Mouse (Mus musculus): ENCODE measurements around the gene Ginm1. TPM values are rescaled to one million over a fixed set of nuclear protein-coding genes. Genes with fewer than 3 reads are reported as not detected.
A peak's percentile ranks its signal among the peaks of the same experiment; 100 is the strongest.

Ginm1 gene
- polyA plus RNA-seq, 1 experiment from 2014 or later: 46.5 TPM

DNA sequence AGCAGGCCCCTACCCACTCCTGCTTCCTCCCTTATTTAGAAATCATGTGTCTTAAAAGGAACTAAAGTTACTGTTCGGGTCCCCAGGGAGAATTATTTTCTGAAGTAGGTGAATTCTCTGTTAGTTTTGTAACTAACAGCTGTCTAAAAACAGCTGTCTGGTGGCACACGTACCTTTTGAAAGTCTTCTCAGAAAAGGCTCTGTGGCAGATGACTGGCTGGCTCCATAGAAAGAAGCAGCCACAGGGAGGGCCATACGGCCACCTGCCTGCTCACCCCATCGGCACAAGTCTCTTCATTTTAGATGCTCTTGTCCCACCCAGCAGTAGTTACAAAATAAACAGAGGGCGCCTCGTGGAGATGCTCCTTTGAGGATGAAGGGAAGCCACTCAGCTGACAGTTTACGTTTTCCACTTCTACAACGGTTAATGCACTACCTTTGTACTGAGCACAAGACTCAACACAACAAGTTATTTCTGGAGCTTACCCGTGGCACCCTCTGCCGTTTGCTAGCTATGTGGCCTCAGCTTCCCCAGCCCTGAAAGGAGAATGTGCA is 42.1 kb upstream of the Ginm1 start:
- Histone ChIP-seq H3K27me3 (replicated peaks; ENCODE audit: control insufficient read depth, insufficient read depth, low read length) (no peaks in the 10 kb centered on the region), H3K9me3 (ENCODE audit: control insufficient read depth, low read length) (no peaks in the 10 kb centered on the region), H3K36me3 (ENCODE audit: control insufficient read depth, insufficient read depth) (no peaks in the 10 kb centered on the region), H3K4me3 (replicated peaks; ENCODE audit: low read length) (no peak overlapping the region), H3K27ac (ENCODE audit: low read length) (no peak overlapping the region), H3K9ac (replicated peaks; ENCODE audit: low read depth, low read length) (no peak overlapping the region), H3K4me1 (replicated peaks; ENCODE audit: control insufficient read depth, insufficient read depth, low read length) (no peaks in the 10 kb centered on the region), H3K4me2 (ENCODE audit: low read length) (no peak overlapping the region)
- ATAC-seq: no peak
- 80% methylated on average over 10 of the region's 10 CpGs for WGBS

DNA sequence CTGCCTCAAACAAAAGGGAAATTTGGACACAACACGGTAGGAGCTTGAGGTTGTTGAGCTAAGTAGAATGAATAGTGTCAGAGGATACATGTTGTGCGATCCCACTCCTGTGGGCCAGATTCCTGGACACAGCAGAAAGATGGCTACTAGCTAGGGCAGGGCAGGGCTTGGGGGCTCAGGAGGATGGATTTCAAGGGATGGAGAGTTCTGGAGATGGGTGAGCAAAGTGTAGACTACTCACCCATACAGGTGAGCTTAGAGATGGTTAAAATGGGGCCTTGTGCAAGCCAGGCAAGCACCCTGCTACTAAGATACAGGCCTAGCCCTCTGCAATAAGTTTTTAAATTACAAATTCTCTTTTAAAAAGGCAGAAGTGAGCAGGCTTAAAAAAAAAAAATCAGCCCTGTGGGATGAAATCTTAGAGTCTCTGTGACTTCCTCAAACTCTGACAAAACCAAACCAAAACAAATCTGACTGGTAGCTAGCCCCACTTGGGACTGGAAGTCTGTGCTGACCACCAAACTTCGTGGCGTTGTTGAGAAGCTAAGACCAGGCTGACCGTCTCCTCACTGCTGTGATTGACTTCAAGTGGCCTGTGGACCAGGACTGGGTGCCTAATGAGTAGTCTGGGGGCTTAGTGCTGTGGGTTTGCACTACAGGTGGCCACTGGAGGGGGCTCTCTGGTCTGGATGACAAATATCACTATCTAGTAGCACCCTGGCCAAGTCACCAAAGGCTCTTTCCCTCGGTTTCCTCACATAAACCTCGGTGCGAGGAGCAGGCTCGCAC is 40.9 kb upstream of the Ginm1 start:
- H3K27ac ChIP-seq (ENCODE audit: low read length): no peak overlapping the region
- H3K27me3 ChIP-seq (replicated peaks; ENCODE audit: control insufficient read depth, insufficient read depth, low read length): no peaks in the 10 kb centered on the region
- WGBS: 79% methylated on average over 9 of the region's 9 CpGs
- no peak overlapping the region for H3K9ac ChIP-seq (replicated peaks; ENCODE audit: low read depth, low read length)
- no peak overlapping the region for H3K4me2 ChIP-seq (ENCODE audit: low read length)
- H3K4me3 ChIP-seq (replicated peaks; ENCODE audit: low read length): no peak overlapping the region
- ATAC-seq: no peak
- H3K4me1 ChIP-seq (replicated peaks; ENCODE audit: control insufficient read depth, insufficient read depth, low read length): no peaks in the 10 kb centered on the region
- no peaks in the 10 kb centered on the region for H3K9me3 ChIP-seq (ENCODE audit: control insufficient read depth, low read length)
- H3K36me3 ChIP-seq (ENCODE audit: control insufficient read depth, insufficient read depth): no peaks in the 10 kb centered on the region

DNA sequence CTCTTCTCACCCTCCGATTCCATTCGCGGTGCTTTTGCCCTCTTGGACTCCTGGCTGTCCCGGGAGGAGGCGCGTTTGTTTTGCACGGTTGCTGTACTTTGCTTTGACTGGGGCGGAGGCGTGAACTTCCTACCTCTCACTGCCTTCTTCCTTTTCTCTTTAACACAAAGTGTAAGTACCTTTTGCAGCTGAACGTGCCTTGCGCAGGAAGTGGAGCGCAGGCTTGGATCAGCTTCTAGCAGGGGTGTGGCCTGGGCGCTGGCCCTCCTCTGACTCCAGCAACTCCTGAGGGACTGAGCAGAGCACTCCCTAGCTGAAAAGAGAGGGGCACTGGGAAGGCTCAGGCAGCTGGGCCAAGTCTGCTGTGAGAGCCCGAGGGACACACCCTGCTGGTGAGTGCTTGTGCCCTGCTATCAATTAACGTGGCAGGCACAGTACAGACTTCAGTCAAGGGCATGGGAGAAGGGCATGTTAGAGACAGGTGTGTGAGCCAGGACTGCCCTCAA is 39.6 kb upstream of the Ginm1 start, which contains the start of gene Zc3h12d:
Gene Zc3h12d, plus strand, starts transcription at position 300 of the 506 bp plus-strand sequence.
- Histone ChIP-seq H3K4me1 (replicated peaks; ENCODE audit: control insufficient read depth, insufficient read depth, low read length) (no peaks in the 10 kb centered on the region), H3K36me3 (ENCODE audit: control insufficient read depth, insufficient read depth) (no peaks in the 10 kb centered on the region), H3K9me3 (ENCODE audit: control insufficient read depth, low read length) (no peaks in the 10 kb centered on the region), H3K27ac (ENCODE audit: low read length) (no peak within 1 kb of the TSS), H3K4me3 (replicated peaks; ENCODE audit: low read length) (no peak within 1 kb of the TSS), H3K4me2 (ENCODE audit: low read length) (peak within 1 kb of the TSS; percentile 5; the same call in 1 of the 2 replicates), H3K9ac (replicated peaks; ENCODE audit: low read depth, low read length) (no peak within 1 kb of the TSS), H3K27me3 (replicated peaks; ENCODE audit: control insufficient read depth, insufficient read depth, low read length) (no peaks in the 10 kb centered on the region)
- 3% methylated on average over 15 of the region's 15 CpGs for WGBS
- ATAC-seq: no peak

DNA sequence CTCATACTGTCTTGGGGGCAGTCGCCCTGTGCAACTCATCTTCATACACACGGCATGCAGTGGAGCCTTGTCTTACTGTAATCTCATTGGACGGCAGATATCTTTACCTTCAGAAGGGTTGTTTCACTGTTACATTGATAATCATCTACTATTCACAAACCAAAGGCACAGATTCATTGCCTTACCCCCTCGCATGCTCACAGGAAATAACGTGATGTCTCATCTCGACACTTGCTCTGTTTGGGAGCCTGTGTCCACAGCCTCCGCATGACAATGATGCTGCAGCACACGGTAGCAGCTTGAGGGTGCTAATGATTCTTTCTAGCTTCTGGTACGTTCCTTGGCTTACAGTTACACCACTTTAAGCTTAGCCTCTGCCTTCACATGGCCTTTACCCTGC is 33.5 kb upstream of the Ginm1 start:
- ATAC-seq: no peak
- 94% methylated on average over 9 of the region's 9 CpGs for WGBS
- H3K4me2 ChIP-seq (ENCODE audit: low read length): no peak overlapping the region
- H3K4me1 ChIP-seq (replicated peaks; ENCODE audit: control insufficient read depth, insufficient read depth, low read length): no peaks in the 10 kb centered on the region
- peaks cover 8% of the 10 kb centered on the region; the same call in 1 of the 2 replicates for H3K36me3 ChIP-seq (ENCODE audit: control insufficient read depth, insufficient read depth)
- no peaks in the 10 kb centered on the region for H3K9me3 ChIP-seq (ENCODE audit: control insufficient read depth, low read length)
- no peak overlapping the region for H3K4me3 ChIP-seq (replicated peaks; ENCODE audit: low read length)
- H3K27ac ChIP-seq (ENCODE audit: low read length): no peak overlapping the region
- no peak overlapping the region for H3K9ac ChIP-seq (replicated peaks; ENCODE audit: low read depth, low read length)
- no peaks in the 10 kb centered on the region for H3K27me3 ChIP-seq (replicated peaks; ENCODE audit: control insufficient read depth, insufficient read depth, low read length)

DNA sequence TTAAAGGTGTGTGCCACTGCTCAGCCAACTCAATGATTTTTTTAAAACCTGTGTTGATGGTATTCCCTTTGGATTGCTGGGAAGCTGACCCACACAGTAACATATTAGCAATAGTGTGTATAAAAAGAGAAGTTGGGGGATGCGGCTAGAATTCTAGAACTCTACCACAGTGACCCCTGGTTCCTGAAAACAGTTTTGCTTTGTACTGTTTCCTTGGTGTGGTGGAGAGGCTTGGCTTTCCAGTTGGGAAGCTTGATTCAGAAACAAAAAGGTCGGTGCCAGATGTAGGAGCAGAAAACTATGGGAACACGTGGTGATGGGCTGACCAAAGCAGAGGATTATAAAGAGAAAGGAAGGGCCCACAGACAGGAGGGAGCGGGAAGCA is 32.6 kb upstream of the Ginm1 start:
- Histone ChIP-seq H3K27me3 (replicated peaks; ENCODE audit: control insufficient read depth, insufficient read depth, low read length) (no peaks in the 10 kb centered on the region), H3K9me3 (ENCODE audit: control insufficient read depth, low read length) (no peaks in the 10 kb centered on the region), H3K4me2 (ENCODE audit: low read length) (no peak overlapping the region), H3K4me1 (replicated peaks; ENCODE audit: control insufficient read depth, insufficient read depth, low read length) (no peaks in the 10 kb centered on the region), H3K36me3 (ENCODE audit: control insufficient read depth, insufficient read depth) (peaks cover 9% of the 10 kb centered on the region; the same call in 1 of the 2 replicates), H3K4me3 (replicated peaks; ENCODE audit: low read length) (no peak overlapping the region), H3K27ac (ENCODE audit: low read length) (no peak overlapping the region), H3K9ac (replicated peaks; ENCODE audit: low read depth, low read length) (no peak overlapping the region)
- 91% methylated on average over 4 of the region's 4 CpGs for WGBS
- no peak for ATAC-seq

DNA sequence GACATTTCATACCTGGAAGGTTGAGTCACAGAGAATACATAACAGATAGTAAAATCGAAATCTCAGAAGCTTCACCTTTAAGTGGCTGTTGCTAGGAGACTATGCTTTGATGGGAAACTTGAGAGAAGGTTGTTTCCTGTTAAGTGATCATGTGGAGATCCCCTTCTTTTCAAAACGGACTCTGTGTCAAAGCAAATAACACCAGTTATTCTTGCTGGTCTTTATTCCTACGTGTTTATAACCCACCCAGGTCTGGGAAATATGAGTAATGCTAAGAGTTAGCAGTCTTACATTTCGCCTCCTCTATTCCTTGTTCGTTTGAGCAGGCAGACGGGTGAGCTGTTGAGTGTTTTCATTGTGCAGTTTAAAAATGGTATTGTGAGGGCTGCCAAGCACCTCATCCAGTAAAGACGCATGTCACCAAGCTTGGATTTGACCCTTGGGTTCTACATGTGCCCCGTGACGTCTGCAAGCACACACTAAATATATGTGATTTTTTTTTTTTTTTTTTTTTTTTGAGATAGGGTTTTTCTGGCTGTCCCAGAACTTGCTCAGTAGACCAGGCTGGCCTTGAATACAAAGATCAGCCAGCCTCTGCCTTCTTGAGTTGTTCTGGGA is 32.1 kb upstream of the Ginm1 start:
- H3K9ac ChIP-seq (replicated peaks; ENCODE audit: low read depth, low read length): no peak overlapping the region
- no peaks in the 10 kb centered on the region for H3K4me1 ChIP-seq (replicated peaks; ENCODE audit: control insufficient read depth, insufficient read depth, low read length)
- H3K36me3 ChIP-seq (ENCODE audit: control insufficient read depth, insufficient read depth): peaks cover 9% of the 10 kb centered on the region; the same call in 1 of the 2 replicates
- H3K4me2 ChIP-seq (ENCODE audit: low read length): no peak overlapping the region
- no peak for ATAC-seq
- H3K27me3 ChIP-seq (replicated peaks; ENCODE audit: control insufficient read depth, insufficient read depth, low read length): no peaks in the 10 kb centered on the region
- WGBS: 82% methylated on average over 9 of the region's 9 CpGs
- no peak overlapping the region for H3K27ac ChIP-seq (ENCODE audit: low read length)
- no peaks in the 10 kb centered on the region for H3K9me3 ChIP-seq (ENCODE audit: control insufficient read depth, low read length)
- H3K4me3 ChIP-seq (replicated peaks; ENCODE audit: low read length): no peak overlapping the region

DNA sequence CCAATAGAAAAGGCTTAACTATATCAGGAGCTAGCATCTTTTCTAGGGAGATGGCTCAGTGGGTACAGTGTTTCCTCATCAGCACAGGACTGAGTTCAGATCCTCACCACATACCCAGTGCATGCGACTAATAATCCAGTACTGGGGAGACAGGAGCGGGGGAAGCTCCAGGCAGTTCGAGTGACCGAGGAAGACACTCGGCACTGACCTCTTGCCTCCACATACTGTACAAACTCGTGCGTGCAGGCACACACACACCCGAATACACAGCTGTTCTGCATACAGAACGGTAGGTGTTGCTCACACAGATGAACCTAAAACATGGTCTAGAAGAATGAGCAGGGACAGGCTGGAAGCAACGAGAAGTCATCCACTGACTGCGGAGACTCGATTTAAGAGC is 29.4 kb upstream of the Ginm1 start:
- peaks cover 9% of the 10 kb centered on the region; the same call in 1 of the 2 replicates for H3K36me3 ChIP-seq (ENCODE audit: control insufficient read depth, insufficient read depth)

DNA sequence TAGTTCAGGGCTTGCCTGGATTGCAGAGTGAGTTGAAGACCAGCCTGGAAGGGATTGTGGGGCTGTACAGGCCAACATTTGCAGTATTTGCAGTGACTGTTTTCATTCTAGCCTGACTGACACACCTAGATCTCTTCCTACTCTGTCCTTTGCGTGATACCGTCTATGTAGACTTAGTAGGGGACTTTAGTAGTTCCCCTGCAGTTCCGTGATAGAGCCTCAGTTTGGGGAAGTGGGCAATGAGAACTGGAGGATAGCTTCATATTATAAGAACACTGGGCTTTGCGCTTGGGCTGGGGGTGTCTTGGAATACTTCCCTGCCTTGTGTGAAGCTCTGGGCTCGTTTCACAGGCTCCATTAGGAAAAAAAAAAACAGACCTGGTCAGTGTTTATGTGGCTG is 27.5 kb upstream of the Ginm1 start:
- no peaks in the 10 kb centered on the region for H3K4me1 ChIP-seq (replicated peaks; ENCODE audit: control insufficient read depth, insufficient read depth, low read length)

More for the DNA sequence above, 29.4 kb upstream of the Ginm1 start:
- no peaks in the 10 kb centered on the region for H3K4me1 ChIP-seq (replicated peaks; ENCODE audit: control insufficient read depth, insufficient read depth, low read length)
- ATAC-seq: no peak
- no peak overlapping the region for H3K9ac ChIP-seq (replicated peaks; ENCODE audit: low read depth, low read length)
- no peak overlapping the region for H3K4me2 ChIP-seq (ENCODE audit: low read length)
- 96% methylated on average over 12 of the region's 12 CpGs for WGBS
- H3K27me3 ChIP-seq (replicated peaks; ENCODE audit: control insufficient read depth, insufficient read depth, low read length): no peaks in the 10 kb centered on the region
- no peak overlapping the region for H3K4me3 ChIP-seq (replicated peaks; ENCODE audit: low read length)
- no peaks in the 10 kb centered on the region for H3K9me3 ChIP-seq (ENCODE audit: control insufficient read depth, low read length)
- H3K27ac ChIP-seq (ENCODE audit: low read length): no peak overlapping the region

DNA sequence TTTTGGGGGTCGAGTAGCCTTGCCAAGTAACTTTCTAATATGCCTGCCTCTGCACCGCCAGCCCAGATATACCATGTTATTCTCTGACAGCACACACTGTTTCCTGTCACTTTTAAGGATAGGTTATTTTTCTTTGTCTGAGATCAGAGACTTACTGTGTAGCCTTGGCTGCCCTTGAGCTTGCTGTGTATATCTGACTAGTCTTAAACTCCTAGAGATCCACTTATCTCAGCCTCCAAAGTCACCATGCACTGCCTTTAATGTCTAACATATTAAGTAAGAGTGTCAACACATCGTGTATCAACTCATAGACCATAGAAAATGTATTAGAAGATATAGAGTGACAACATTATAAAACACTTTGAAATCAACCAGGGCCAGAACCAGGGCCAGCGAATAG is 27.0 kb upstream of the Ginm1 start:
- no peak overlapping the region for H3K4me3 ChIP-seq (replicated peaks; ENCODE audit: low read length)
- ATAC-seq: no peak
- no peak overlapping the region for H3K9ac ChIP-seq (replicated peaks; ENCODE audit: low read depth, low read length)
- 97% methylated on average over 4 of the region's 4 CpGs for WGBS
- no peak overlapping the region for H3K4me2 ChIP-seq (ENCODE audit: low read length)
- no peaks in the 10 kb centered on the region for H3K9me3 ChIP-seq (ENCODE audit: control insufficient read depth, low read length)
- H3K4me1 ChIP-seq (replicated peaks; ENCODE audit: control insufficient read depth, insufficient read depth, low read length): no peaks in the 10 kb centered on the region
- H3K36me3 ChIP-seq (ENCODE audit: control insufficient read depth, insufficient read depth): peaks cover 12% of the 10 kb centered on the region; the same call in 1 of the 2 replicates
- no peak overlapping the region for H3K27ac ChIP-seq (ENCODE audit: low read length)
- no peaks in the 10 kb centered on the region for H3K27me3 ChIP-seq (replicated peaks; ENCODE audit: control insufficient read depth, insufficient read depth, low read length)

More for the DNA sequence above, 27.5 kb upstream of the Ginm1 start:
- Histone ChIP-seq H3K36me3 (ENCODE audit: control insufficient read depth, insufficient read depth) (peaks cover 10% of the 10 kb centered on the region; the same call in 1 of the 2 replicates), H3K9ac (replicated peaks; ENCODE audit: low read depth, low read length) (no peak overlapping the region), H3K4me2 (ENCODE audit: low read length) (no peak overlapping the region), H3K27me3 (replicated peaks; ENCODE audit: control insufficient read depth, insufficient read depth, low read length) (no peaks in the 10 kb centered on the region), H3K27ac (ENCODE audit: low read length) (no peak overlapping the region), H3K9me3 (ENCODE audit: control insufficient read depth, low read length) (no peaks in the 10 kb centered on the region), H3K4me3 (replicated peaks; ENCODE audit: low read length) (no peak overlapping the region)
- ATAC-seq: no peak
- 95% methylated on average over 5 of the region's 5 CpGs for WGBS
